Mouse (Mus musculus) kidney, adult 10 weeks (tissue): Measurements from ENCODE around the gene Pkd1. TPM values are rescaled to one million over a fixed set of nuclear protein-coding genes. Genes with fewer than 3 reads are reported as not detected.

ENCODE experiments used
- polyA plus RNA-seq: library from polyadenylated mRNA; stranded (reverse); fragments of 350-450 nt; fragmentation: Illumina TruSeq; extraction: RNeasy Lipid Tissue Mini Kit (QIAGEN cat#74804); gene quantifications from one replicate; pipeline ENCODE4 v1.2.3, GENCODE M21; 2014; ENCODE audit warnings: low read depth, low replicate concordance

The Pkd1 gene
- 4.7 TPM for polyA plus RNA-seq

GRCm38 (mm10) chr17:24549618-24550415 is at the start of gene Pkd1:
TSS of gene Pkd1 (plus strand) at chr17:24549834.

GRCm38 (mm10) chr17:24527723-24528559 is 21.7 kb upstream of the Pkd1 start, which contains the start of gene Traf7:
TSS of gene Traf7 (minus strand) at chr17:24527938.

GRCm38 (mm10) chr17:24534160-24534718 is 15.4 kb upstream of the Pkd1 start, which contains the start of gene Rab26:
TSS of gene Rab26 (minus strand) at chr17:24534210.

GRCm38 (mm10) chr17:24632167-24632812 is 82.7 kb downstream of the Pkd1 start, which contains the start of the genes Tsc2 and Nthl1:
TSS of gene Tsc2 (minus strand) at chr17:24632630.
TSS of gene Nthl1 (plus strand) at chr17:24632680.

Other genes with a start within 250 kb of the Pkd1 start
- gene Abca17, start 198.8 kb upstream of the Pkd1 start, polyA plus RNA-seq = 0.53 TPM
- gene Abca3, start 197.9 kb upstream of the Pkd1 start, polyA plus RNA-seq = 18.1 TPM
- 33.1 TPM for gene Rnps1, start 135.3 kb upstream of the Pkd1 start, polyA plus RNA-seq
- gene Eci1, start 123.2 kb upstream of the Pkd1 start, polyA plus RNA-seq = 43.3 TPM
- 0.57 TPM for gene Dnase1l2, start 106.7 kb upstream of the Pkd1 start, polyA plus RNA-seq
- gene E4f1, start 79.5 kb upstream of the Pkd1 start, polyA plus RNA-seq = 0.40 TPM
- gene Pgp, start 79.4 kb upstream of the Pkd1 start, polyA plus RNA-seq = 14.7 TPM
- not detected for gene Bricd5, start 76.0 kb upstream of the Pkd1 start, polyA plus RNA-seq
- gene Mlst8, start 70.8 kb upstream of the Pkd1 start, polyA plus RNA-seq = 2.4 TPM
- not detected for gene Caskin1, start 61.2 kb upstream of the Pkd1 start, polyA plus RNA-seq
- gene Traf7, start 21.9 kb upstream of the Pkd1 start, polyA plus RNA-seq = 1.9 TPM
- gene Rab26, start 15.6 kb upstream of the Pkd1 start, polyA plus RNA-seq = not detected
- 11.8 TPM for gene Tsc2, start 82.8 kb downstream of the Pkd1 start, polyA plus RNA-seq
- gene Nthl1, start 82.8 kb downstream of the Pkd1 start, polyA plus RNA-seq = 0.28 TPM
- gene Slc9a3r2, start 100.5 kb downstream of the Pkd1 start, polyA plus RNA-seq = 11.1 TPM
- not detected for gene Npw, start 108.6 kb downstream of the Pkd1 start, polyA plus RNA-seq
- 1.0 TPM for gene Zfp598, start 119.9 kb downstream of the Pkd1 start, polyA plus RNA-seq
- 0.32 TPM for gene Syngr3, start 140.1 kb downstream of the Pkd1 start, polyA plus RNA-seq
- 9.9 TPM for gene Gfer, start 146.3 kb downstream of the Pkd1 start, polyA plus RNA-seq
- 1.4 TPM for gene Noxo1, start 146.4 kb downstream of the Pkd1 start, polyA plus RNA-seq
- gene Tbl3, start 157.8 kb downstream of the Pkd1 start, polyA plus RNA-seq = not detected
- gene Rnf151, start 168.2 kb downstream of the Pkd1 start, polyA plus RNA-seq = not detected
- 425 TPM for gene Rps2, start 168.3 kb downstream of the Pkd1 start, polyA plus RNA-seq
- 205 TPM for gene Ndufb10, start 174.6 kb downstream of the Pkd1 start, polyA plus RNA-seq
- gene Rpl3l, start 178.0 kb downstream of the Pkd1 start, polyA plus RNA-seq = not detected
- gene Msrb1, start 186.8 kb downstream of the Pkd1 start, polyA plus RNA-seq = 5.7 TPM
- not detected for gene Hs3st6, start 203.2 kb downstream of the Pkd1 start, polyA plus RNA-seq